Mouse (Mus musculus) testis, adult 2 months (tissue): ENCODE data around the gene Timeless. TPM values are rescaled to one million over a fixed set of nuclear protein-coding genes. Genes with fewer than 3 reads are reported as not detected.

Experiments
- H3K27ac ChIP-seq: fragments of 200-500 bp; 2 replicates; pipeline ENCODE4 v1.5.1; 2012; ENCODE audit warnings: low read depth, low read length; ENCODE audit not compliant: control insufficient read depth, insufficient read depth
- H3K27me3 ChIP-seq: fragments of 200-500 bp; 2 replicates; pipeline ENCODE4 v1.6.1; 2012; ENCODE audit warnings: mild to moderate bottlenecking, low read length, moderate library complexity; ENCODE audit not compliant: control insufficient read depth, insufficient read depth
- H3K36me3 ChIP-seq: fragments of 200-500 bp; 2 replicates; pipeline ENCODE4 v1.6.1; 2012; ENCODE audit warnings: mild to moderate bottlenecking, low read length; ENCODE audit not compliant: control insufficient read depth, insufficient read depth
- H3K4me1 ChIP-seq: fragments of 200-500 bp; 2 replicates; pipeline ENCODE4 v1.6.1; 2012; ENCODE audit warnings: low read length; ENCODE audit not compliant: control insufficient read depth, insufficient read depth
- H3K4me3 ChIP-seq: fragments of 200-500 bp; 2 replicates; pipeline ENCODE4 v1.5.1; 2012; ENCODE audit warnings: low read depth, mild to moderate bottlenecking, low read length, moderate library complexity, mixed read lengths; ENCODE audit not compliant: control insufficient read depth
- CTCF ChIP-seq: fragments of 200-500 bp; IDR thresholded peaks from 2 replicates; pipeline ENCODE4 v1.5.1; 2012; ENCODE audit warnings: low read depth, mild to moderate bottlenecking, inconsistent platforms, low read length, moderate library complexity; ENCODE audit not compliant: control insufficient read depth, insufficient read depth, insufficient replicate concordance
- POLR2A ChIP-seq: fragments of 200-500 bp; IDR thresholded peaks from 2 replicates; pipeline ENCODE4 v1.6.1; 2012; ENCODE audit warnings: low read depth, mild to moderate bottlenecking, inconsistent platforms, low read length, moderate library complexity; ENCODE audit not compliant: control insufficient read depth
- polyA plus RNA-seq: library from polyadenylated mRNA; depleted of rRNA; stranded (reverse); fragments of >200 nt; gene quantifications from 2 replicates; pipeline ENCODE4 v1.2.3, GENCODE M21; 2012

Timeless gene
- polyA plus RNA-seq, 1 experiment: 4.4 TPM

DNA sequence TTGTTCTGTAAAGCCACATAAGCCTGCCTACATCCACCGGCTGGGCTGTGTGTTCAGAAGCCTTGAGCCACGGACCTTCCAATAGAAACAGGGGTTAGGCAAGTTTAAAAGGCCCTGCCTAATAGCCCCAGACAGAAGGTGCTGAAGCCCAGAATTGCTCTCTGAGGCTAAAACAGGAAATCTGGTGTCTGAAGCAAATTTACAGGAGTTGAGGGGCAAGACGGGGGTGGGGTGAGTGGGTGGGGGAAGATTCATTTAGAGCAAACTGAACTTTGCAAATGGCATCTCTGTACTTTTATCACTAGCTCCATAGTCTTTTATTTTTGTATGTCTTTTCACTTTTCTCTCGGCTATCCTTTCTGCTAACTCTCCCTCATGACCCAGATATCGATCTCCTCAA is 719 bp upstream of the Timeless start:
- Histone ChIP-seq H3K27ac (no peak overlapping the region), H3K4me3 (no peak overlapping the region), H3K36me3 (no peaks in the 10 kb centered on the region), H3K27me3 (no peaks in the 10 kb centered on the region), H3K4me1 (peaks cover 6% of the 10 kb centered on the region)
- TF ChIP-seq CTCF (no peak), POLR2A (no peak)

DNA sequence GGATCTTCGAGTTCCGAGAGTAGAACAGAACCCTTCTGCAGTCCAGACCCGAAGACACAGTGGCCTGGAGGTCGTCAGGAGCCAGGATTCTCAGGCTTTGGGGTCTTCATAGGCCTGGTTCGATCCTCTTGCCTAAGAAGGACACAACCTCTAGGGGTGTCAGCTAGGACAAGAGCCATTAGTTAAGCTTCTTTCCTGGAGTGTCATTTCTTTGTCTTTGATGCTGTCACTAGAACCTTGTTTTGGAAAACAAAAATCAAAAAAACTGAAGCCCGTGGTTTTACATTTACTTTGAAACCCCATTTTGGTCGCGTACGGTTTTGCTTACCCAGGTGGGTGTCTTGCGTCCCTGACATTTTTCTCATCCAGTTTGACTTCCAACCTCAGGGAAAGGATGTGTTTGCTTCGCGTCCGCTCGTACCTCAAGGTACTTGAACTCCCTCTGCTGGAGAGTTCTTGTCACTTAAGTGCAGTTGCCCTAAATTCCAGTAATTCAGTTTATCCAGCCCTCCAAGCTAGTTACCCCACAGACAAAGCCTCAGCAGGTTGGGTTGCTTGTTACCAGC is 638 bp downstream of the Timeless start:
- no peaks in the 10 kb centered on the region for H3K27me3 ChIP-seq
- H3K4me3 ChIP-seq: peak overlapping the region; percentile 99
- no peaks in the 10 kb centered on the region for H3K36me3 ChIP-seq
- TF ChIP-seq POLR2A (no peak), CTCF (peak; percentile 7; the same call in 1 of the 2 replicates)
- peaks cover 6% of the 10 kb centered on the region for H3K4me1 ChIP-seq
- peak overlapping the region; percentile 96 for H3K27ac ChIP-seq

DNA sequence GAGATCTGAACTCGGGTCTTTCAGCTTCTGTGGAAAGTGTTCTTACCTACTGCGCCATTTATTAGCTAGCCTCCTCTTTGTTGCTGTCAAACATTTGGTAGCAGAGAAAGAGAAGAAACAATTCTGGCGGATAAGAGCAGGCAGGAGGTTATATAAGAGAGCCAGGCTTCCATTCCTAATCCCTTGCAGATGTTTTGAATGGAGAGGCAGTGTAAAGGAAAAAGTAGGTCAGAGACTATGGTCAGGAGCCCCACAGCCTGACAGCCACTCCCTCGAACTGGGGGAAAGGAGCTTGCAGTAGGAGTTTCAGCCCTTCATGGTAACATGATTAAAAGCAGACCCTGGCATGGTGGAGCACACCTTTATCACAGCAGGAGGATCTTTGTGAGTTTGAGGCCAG is 4.5 kb downstream of the Timeless start:
- Histone ChIP-seq H3K36me3 (no peaks in the 10 kb centered on the region), H3K4me3 (no peak overlapping the region), H3K27me3 (no peaks in the 10 kb centered on the region), H3K4me1 (peaks cover 6% of the 10 kb centered on the region), H3K27ac (no peak overlapping the region)
- TF ChIP-seq CTCF (no peak), POLR2A (no peak)

DNA sequence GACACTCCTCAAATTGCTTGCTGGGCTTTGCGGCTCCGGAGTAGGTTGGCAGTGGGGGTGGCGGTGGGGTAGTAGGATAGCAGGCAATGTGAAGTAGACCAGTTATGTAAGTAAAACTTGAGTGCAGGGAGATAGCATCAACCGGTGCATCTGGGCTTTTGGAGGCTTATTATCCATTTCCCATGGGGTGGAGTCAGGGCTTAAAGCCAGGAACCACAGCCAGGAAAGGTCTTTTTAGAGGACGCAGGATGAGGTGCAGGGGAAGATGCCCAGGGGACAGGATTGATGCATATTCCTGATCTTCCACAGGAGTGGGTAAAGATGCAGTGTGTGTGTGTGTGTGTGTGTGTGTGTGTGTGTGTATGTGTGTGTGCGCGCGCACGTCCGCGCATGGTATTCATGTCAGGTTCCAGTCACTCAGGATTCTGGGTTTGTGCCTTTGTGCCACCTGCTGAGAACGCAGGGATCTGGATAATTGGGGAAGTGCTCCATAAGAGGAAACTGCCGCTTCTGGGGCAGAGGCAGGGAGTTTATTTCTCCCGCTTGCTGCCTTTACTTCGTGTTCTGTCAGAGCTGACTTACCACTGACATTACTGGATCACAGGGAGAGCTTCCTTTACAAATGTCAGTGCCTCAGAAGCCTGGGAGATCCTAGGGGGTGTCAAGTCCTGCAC is 6.1 kb downstream of the Timeless start:
- Histone ChIP-seq H3K4me3 (no peak overlapping the region), H3K4me1 (no peaks in the 10 kb centered on the region), H3K27ac (no peak overlapping the region), H3K36me3 (no peaks in the 10 kb centered on the region; the same call in 1 of the 2 replicates), H3K27me3 (no peaks in the 10 kb centered on the region)
- TF ChIP-seq CTCF: no peak
- no peak for TF ChIP-seq POLR2A

DNA sequence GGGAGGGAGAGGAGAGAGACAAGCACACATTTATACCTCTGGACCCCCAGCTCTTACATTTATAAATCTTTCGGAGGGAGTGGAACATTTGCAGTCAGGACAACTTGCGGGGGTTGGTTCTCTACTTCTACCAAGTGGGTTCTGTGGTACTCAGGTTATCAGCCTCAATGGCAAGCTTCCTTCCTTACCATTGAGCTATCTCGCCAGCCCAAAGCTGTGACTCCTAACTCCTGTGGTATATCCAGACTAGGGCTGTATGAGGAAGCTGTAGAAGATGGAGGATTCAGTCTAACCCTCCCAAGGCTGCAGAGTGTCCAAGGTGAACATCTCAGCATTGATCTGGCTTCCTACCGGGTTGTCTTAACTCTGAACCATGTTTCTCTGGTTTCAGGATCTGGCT is 7.3 kb downstream of the Timeless start:
- H3K4me1 ChIP-seq: no peaks in the 10 kb centered on the region
- H3K27ac ChIP-seq: no peak overlapping the region
- H3K36me3 ChIP-seq: peaks cover 2% of the 10 kb centered on the region
- TF ChIP-seq POLR2A (no peak), CTCF (no peak)
- no peak overlapping the region for H3K4me3 ChIP-seq
- H3K27me3 ChIP-seq: no peaks in the 10 kb centered on the region

DNA sequence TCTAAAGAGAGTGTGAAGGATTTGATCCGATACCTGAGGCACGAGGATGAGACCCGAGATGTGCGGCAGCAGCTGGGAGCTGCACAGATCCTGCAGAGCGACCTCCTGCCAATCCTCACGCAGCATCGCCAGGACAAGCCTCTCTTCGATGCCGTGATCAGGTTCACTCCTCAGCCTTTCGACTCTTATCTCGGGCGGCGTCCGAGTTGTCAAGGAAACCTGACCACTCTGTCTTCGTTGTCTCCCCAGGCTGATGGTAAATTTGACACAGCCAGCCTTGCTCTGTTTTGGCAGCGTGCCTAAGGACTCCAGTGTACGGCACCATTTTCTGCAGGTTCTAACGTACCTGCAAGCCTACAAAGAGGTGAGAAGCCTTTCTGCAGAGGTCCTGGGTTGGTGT is 8.3 kb downstream of the Timeless start:
- Histone ChIP-seq H3K27ac (no peak overlapping the region), H3K27me3 (no peaks in the 10 kb centered on the region), H3K4me3 (no peak overlapping the region), H3K36me3 (peaks cover 2% of the 10 kb centered on the region), H3K4me1 (no peaks in the 10 kb centered on the region)
- TF ChIP-seq POLR2A (no peak), CTCF (no peak)

DNA sequence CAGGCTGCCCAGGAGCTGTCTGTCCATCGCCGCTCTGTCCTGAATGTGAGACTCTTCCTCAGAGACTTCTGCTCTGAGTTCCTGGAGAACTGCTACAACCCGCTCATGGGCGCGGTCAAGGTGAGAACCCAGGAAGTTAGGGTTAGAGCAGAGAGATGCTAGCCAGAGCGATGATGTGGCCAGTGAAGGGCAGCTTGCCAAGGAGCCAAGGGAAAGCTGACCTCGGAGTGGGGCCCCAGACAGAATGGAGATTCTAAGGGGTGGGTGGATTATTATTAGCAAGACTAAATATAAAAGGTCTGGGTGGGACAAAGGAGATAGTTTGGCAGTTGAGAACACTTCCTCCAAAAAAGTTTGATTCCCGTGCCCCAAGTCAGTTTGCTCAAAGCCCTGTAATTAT is 11.4 kb downstream of the Timeless start:
- TF ChIP-seq CTCF: no peak
- TF ChIP-seq POLR2A: no peak
- peaks cover 2% of the 10 kb centered on the region for H3K36me3 ChIP-seq
- no peak overlapping the region for H3K27ac ChIP-seq
- no peak overlapping the region for H3K4me3 ChIP-seq
- no peaks in the 10 kb centered on the region for H3K4me1 ChIP-seq
- H3K27me3 ChIP-seq: no peaks in the 10 kb centered on the region
